Mouse (Mus musculus): ENCODE measurements around the gene Gm11084.

The Gm11084 gene

DNA sequence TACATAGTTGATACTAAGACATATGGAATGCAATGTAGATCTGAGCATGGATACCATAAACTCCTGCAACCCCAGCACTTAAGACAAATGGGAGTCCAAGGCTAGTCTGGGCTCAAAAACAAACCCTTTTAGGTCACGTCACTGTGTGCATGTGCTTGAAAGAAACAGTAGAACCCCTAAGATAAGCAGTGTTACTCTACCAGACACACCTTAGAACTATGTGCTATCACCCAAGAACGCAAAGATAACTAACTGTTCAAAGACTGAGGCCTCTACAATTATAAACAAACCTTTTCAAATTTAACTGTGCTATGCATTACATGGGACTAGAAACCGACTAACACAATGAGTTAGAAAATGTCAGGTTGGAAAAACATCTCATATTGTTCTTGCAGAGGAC is 33.5 kb downstream of the Gm11084 start:
- ATAC-seq (ENCODE audit: low TSS enrichment): no peak

DNA sequence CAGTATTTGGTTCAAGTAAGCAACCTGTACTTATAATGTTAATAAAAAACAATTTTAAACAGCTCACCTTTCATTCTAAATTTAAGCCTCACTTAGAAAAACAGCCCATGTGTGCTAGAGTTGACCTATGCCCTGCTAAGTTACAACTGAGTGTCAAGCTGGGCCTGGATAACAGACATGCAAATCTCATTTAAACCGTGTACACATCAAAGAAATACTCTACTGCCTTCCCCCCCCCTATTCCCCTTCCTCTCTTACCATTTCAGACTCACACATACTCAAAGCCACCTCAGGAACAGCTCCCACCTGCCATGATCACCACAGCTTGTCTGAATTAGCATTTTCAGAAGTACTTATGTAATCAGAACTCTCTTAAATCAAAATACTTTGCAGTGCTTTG is 50.6 kb downstream of the Gm11084 start:
- ATAC-seq (ENCODE audit: low TSS enrichment): no peak

DNA sequence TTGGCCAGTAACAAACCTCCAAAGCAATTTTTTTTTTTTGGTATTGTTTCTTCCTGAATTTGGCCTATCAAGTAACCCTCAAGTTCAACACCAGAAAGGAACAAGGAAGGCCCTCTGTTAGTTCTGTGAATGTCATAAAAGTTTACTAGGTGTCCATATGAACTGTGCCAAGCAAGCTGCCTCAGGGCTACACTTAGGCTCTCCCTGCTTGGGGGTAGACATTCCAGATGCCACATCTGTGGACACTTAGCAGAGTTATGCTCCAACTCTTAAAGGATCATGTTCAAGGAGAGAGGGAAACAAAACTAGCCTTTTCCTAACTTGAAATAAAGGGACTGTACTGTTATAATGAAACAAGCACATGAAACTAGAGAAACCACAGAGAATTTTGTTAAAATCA is 54.3 kb downstream of the Gm11084 start:
- ATAC-seq (ENCODE audit: low TSS enrichment): no peak

DNA sequence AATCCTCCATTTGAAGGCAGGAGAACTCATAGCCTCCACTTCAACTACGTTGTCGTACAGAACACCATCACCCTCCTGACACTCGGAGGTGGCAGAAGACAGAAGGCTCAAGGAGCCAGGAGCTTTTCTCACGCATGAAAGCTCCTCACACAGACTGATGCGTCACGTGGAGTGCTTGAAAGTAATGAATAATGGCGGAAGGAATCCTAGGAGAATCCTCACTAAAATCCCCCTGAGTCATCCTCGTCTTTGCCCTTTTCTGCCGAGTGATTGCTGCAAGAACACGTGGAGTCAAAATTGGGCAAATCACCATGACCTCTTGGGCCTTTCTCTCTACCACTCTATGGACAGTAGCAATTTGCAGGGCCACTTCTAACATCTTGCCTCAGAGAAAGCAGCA is 61.5 kb downstream of the Gm11084 start:
- ATAC-seq (ENCODE audit: low TSS enrichment): no peak
